Mouse (Mus musculus): ENCODE data around the gene Kbtbd12.
A peak's percentile ranks its signal among the peaks of the same experiment; 100 is the strongest.

Kbtbd12 gene

GRCm38 (mm10) chr6:88626462-88626861 is 11.3 kb downstream of the Kbtbd12 start:
- DNase-seq, result no peak

DNA sequence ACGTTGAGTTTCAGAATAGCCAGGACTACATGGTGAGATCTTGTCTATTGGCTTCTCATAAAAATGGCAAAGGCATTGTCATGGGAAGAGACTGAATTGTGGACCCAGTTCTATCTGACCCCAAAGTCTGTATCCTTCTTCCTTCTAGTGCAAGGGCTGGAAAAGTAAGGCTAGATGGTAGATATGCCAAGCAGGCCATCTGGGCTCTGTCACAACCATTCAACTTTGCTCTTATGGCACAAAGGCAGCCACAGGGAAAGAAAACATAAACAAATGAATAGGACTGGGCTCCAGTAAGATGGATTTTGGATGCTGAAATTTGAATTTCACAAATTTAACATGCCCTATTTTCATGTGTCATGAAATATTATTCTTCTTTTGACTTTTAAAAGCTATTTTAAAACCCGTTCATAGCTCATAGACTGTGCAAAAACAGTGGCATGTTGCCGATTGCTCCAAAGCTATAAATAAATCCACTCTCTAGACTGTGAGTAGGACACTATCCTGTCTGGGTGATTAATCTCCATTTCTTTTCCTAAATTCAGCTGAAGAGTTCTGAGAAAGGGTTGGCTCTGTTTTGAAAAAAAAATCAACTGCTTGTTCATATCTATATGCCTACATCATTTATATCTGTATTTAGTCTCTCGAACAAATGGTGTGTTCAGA is 15.8 kb downstream of the Kbtbd12 start:
- DNase-seq, result peak; percentile 20

DNA sequence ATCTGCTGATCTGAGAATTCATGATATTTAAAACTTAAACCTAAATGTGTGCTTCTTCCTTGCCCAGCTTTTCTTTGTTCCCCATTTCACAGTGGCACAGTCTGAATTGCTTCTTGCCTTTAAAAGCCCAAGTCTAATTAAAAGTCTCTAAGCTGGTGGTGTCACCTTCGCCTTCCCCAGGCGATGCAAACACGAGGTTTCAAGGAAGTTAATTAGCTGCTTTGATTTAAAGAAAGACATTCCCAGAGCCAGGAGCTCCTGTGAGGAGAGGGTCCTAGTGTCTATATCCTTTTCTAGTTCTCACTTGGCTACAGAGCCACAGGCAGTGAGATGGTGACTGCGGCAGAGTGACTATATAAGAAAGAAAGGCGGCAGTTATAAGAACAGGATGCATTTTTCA is 18.2 kb downstream of the Kbtbd12 start:
- DNase-seq, result no peak

GRCm38 (mm10) chr6:88615352-88615751 is 22.4 kb downstream of the Kbtbd12 start:
- DNase-seq, result no peak

GRCm38 (mm10) chr6:88606417-88606816 is 31.3 kb downstream of the Kbtbd12 start:
- DNase-seq, result no peak

DNA sequence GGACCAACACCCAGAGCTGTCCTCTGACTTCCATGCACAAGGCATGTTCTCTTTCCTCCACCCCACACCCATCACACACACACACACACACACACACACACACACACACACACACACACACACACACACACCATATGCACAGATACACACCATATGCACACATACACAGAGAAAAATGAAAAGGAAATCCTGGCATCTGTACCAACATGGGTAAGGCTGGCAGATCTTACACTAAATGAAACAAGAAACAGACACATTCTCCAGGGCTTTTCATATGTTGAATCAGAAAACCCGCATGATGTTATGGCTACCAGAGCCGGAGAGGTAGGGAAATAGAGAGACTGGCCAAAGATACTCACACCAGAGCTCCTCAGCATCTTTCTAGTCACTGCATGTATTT is 32.0 kb downstream of the Kbtbd12 start:
- DNase-seq, result no peak

GRCm38 (mm10) chr6:88605235-88605634 is 32.5 kb downstream of the Kbtbd12 start:
- no peak for DNase-seq

DNA sequence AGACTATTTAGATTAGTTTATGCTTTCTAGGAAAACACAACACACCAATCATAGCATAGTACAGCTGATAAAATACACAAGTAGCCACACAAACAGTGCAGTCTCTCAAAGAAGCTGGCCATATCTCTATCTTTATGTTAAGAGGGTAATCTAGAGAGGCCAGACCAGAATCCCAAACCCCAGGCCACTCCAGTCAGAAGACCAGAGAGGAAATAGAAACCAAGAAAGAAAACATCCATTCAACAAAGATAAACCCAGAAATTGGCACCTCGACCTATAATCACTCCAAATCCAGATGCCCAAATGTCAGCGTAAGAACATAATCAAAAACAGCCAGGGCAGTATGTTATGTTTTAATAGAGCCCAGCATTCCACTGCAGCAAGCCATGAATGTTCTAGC is 41.6 kb downstream of the Kbtbd12 start:
- DNase-seq, result no peak

DNA sequence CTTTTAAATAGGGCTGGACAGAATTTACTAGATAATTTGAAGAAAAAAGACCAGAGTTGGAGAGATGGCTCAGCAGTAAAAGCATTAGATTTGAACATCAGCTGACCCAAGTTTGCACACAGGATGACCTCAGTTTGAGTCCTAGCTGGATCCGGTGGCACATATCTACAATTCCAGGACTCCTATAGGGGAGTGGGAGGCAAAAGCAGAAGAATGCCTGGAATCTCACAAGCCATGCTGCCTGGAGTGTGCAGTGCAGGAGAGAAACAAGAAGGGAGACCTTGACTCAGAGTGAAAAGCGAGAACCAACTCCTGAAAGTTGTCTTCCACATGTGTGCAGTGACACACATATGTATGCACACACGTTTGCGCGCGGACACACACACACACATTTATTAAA is 45.4 kb downstream of the Kbtbd12 start:
- no peak for DNase-seq

DNA sequence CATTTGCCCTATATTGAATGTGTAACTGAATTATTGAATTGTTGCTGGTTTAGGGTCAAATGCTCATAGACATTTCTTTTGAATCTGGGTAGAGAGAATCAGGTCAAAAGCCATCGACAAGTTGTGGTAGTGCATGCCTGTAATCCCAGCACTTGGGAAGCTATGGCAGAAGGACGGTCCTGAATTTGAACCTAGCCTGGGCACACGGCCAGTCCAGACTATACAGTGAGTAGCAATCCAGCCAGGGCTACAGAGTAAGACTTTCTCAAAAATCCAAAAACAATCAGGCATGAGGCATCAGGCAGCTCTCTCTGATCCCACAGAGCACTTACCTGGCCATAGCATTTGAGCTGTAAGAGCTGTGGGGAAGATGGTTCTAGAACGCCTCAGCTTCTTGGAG is 47.5 kb downstream of the Kbtbd12 start:
- DNase-seq, result no peak

DNA sequence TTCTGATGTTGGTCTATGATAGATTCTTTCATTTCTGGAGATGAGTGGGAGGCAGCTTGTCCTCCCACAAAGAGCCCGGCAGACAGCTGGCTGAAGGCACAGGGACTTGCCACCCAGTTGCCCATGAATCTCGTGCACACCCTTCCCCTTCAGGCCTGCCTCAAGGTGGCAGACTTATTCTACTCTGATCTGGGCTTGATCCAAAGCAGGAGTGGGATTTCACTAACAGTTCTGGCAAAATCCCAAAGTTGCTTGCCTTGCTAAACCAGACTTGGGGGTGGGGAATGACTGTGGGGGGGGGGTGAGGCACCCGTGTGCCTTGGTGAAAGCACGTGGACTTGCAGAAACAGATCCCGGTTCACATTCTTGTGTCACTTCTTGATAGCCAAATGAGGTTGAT is 48.2 kb downstream of the Kbtbd12 start:
- peak; percentile 46 for DNase-seq

DNA sequence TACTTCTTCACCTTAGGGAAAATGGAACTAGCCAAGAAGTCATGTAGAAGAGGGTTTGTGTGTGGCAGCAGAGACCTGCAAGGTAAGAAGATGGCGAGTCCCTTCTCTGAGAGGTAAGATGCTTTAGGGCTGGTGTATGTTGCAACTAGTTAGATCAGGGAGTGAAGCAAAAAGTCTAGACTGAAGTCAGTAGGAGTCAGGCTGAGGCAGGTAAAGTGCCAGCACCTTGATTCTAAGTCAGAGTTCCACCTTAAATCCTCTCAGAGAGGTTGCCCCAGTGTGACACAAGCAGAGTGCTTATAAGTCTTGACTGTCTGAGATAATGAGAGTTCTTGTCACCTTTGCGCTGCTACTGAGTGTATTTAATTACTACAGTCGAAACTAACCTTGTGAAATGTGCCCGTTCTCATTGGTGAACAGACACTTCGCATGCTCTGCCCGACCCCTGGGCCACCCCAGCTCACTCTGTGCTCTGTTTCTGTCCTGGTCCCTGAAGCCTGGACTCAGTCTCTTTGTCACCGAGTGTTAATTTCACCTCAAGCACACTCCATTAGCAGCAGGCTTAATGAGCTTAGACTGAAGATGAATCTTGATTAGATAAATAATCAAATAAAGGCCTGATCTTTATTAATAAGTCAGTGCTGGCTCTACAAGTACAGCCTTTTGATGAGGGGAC is 49.0 kb downstream of the Kbtbd12 start:
- DNase-seq, result no peak

GRCm38 (mm10) chr6:88587091-88587490 is 50.7 kb downstream of the Kbtbd12 start:
- no peak for DNase-seq

- DNase-seq, result no peak
These were observed 53.8 kb downstream of the Kbtbd12 start for GRCm38 (mm10) chr6:88583950-88584349.

GRCm38 (mm10) chr6:88576495-88576894 is 61.3 kb downstream of the Kbtbd12 start:
- no peak for DNase-seq

DNA sequence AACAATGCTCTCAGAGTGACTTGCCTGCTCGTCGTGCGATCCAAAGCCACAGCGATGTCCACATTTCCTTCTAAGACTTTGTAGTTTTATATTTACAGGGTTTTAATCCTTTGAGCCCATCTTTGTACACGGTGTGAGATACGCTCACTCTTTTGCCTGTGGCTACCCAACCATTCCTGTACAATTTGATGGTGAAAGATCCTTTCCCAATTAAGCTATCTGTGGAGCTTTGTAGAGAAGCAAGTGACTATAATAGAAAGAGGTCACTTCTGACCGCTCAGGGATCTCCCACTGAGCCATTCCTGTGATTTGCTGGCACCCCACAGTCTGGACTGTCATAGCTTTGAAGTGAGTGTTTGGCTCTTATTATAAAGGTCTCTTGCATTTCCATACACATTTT is 71.1 kb downstream of the Kbtbd12 start:
- no peak for DNase-seq

GRCm38 (mm10) chr6:88565033-88565432 is 72.7 kb downstream of the Kbtbd12 start:
- DNase-seq, result peak; percentile 17

DNA sequence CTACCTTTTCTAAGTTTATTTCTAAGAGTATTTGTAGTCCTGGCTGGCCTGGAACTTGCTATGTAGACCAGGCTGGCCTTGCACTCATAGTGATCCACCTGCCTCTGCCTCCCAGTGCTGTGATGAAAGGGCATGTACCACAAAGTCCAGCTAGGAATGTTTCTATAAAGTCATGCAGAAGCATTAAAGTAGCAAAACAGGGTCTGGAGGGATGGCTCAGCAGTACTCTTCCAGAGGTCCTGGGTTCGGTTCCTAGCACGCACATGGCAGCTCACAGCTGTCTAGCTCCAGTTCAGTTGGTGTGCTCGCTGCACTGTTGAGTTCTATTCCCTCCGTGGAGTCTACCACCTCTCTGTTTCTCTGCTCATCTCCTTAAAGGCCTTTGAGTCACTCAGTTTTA is 77.6 kb downstream of the Kbtbd12 start:
- DNase-seq, result no peak

DNA sequence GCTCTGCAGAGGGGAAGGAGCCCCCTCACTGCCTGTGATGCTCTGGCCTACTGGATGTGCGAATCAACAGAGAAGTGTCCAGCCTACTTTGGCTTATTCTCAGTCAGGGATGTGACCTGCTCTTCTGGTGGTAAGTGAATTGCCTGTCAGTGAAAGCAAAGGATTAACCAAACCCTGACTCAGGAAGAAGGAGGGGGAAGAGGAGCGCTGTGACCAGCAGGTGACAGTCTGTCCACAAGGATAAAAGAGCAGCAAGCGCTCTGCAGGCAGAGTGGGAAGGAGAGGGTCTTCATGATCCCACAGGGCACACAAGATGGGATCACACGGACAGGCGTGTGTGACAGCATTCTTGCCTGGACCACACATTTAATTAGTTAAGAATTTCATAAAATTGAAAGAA is 78.1 kb downstream of the Kbtbd12 start:
- DNase-seq, result peak; percentile 1

- DNase-seq, result no peak
These were observed 79.7 kb downstream of the Kbtbd12 start for GRCm38 (mm10) chr6:88558076-88558475.

DNA sequence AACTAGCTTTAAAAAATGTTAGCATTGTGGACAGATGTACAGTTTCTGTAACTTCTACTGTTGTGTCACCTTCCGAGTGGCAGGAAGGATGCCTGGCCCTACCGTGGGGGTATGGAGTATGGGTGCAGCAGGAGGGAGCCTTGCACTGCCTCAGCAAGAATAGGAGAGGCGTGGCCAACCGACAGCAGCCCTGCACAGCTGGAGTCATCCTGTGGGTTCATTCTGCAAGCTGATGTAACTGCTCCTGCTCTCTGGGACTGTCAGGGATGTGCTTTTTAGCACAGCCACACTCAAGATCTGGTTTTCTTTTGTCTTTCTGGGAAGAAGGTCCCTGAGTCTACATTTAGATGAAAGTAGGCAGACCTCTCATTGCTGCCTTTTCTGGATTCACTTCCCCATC is 80.2 kb downstream of the Kbtbd12 start:
- no peak for DNase-seq

- DNase-seq, result no peak
These were observed 87.8 kb downstream of the Kbtbd12 start for GRCm38 (mm10) chr6:88549916-88550315.

- DNase-seq, result peak; percentile 73
These were observed 88.5 kb downstream of the Kbtbd12 start for GRCm38 (mm10) chr6:88549137-88549814.

GRCm38 (mm10) chr6:88548405-88549049 is 89.2 kb downstream of the Kbtbd12 start:
- DNase-seq, result no peak

Measured in lung, postnatal 36 days (tissue).